Mouse (Mus musculus): Measurements from ENCODE around the gene Iqcd. TPM values are rescaled to one million over a fixed set of nuclear protein-coding genes. Genes with fewer than 3 reads are reported as not detected.

Iqcd gene
- polyA plus RNA-seq, 2 experiments = 1.0 to 2.0 TPM

DNA sequence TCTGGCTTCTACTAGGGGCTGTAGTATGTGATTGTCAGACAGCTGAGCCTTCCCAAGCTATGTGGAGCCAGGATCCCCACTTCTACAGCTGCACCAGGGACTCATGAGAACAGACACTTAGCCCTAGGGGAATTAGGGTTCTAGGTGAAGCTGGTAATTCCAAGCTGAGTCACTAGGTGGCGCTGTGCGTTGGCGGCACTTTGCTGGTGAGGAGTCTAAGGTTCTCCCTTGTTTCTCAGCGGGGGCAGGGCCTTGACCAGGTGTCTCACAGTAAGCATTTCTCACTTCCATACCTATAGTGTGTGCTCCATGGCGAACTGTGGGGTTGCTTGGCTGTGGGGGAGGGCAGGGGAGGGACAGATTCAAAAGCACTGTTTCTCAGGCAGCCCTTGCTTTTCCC is 30.4 kb downstream of the Iqcd start:
- no peak overlapping the region for H3K9ac ChIP-seq (replicated peaks)
- H3K4me3 ChIP-seq (ENCODE audit: insufficient read depth in 1 of 2, low read depth in 2 of 2, low read length in 2 of 2) = no peak overlapping the region
- TF ChIP-seq CTCF (IDR thresholded peaks at IDR 0.05; ENCODE audit: low read depth) (peak; percentile 97), EP300 (IDR thresholded peaks at IDR 0.05; ENCODE audit: low read depth) (no peak)
- ATAC-seq (ENCODE audit: insufficient read depth) (no peak), DNase-seq (ENCODE audit: low read depth in 3 of 3, low spot score in 3 of 3) (no peak)
- no peaks in the 10 kb centered on the region for H3K9me3 ChIP-seq (ENCODE audit: control insufficient read depth, low read length)
- no peaks in the 10 kb centered on the region for H3K27me3 ChIP-seq (ENCODE audit: control insufficient read depth, insufficient read depth, low read length)
- 22% methylated on average over 5 of the region's 5 CpGs for WGBS (ENCODE audit: insufficient replicate concordance)
- no peak overlapping the region for H3K27ac ChIP-seq
- no peak overlapping the region for H3K4me2 ChIP-seq (ENCODE audit: low read depth)
- H3K4me1 ChIP-seq (replicated peaks; ENCODE audit: control insufficient read depth in 2 of 2, insufficient read depth in 2 of 2, low read length in 1 of 2) = no peaks in the 10 kb centered on the region
- H3K36me3 ChIP-seq (replicated peaks; ENCODE audit: control insufficient read depth, insufficient read depth, low read depth) = peaks cover 26% of the 10 kb centered on the region

DNA sequence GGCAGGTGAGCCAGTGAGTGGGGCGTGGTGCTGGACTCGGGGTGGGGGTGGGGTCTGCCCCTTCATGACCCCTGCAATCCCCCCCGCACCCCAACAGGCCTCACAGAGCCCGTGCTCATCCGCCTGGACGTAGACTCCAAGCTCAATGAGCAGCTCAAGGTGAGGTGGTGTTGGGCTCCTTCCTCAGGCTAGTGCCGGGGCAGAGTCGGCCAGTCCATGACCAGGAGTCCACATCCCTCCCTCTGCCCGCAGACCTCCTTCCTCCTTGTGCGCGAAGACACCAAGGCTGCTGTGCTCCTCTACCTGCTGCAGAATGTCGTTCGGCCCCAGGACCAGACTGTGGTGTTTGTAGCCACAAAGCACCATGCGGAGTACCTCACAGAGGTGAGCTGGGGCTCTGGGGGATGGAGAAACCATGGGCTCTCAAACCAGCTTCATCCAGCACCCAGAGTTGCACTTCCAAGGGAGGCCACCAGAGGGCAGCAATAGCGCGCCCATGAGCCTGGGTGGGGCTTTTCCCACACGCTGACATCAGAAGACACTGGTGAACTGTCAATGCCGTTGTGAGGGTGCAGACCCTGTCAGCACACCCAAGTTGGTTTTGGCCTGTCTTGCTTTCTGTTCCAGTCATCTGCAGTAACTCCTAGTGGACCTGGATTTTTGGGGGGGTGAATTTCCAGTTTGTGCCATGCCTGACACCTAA is 31.7 kb downstream of the Iqcd start:
- TF ChIP-seq EP300 (IDR thresholded peaks at IDR 0.05; ENCODE audit: low read depth) (no peak), CTCF (IDR thresholded peaks at IDR 0.05; ENCODE audit: low read depth) (peak; percentile 99)
- ATAC-seq (ENCODE audit: insufficient read depth) (peak; percentile 24; the same call in 1 of the 2 replicates), DNase-seq (ENCODE audit: low read depth in 3 of 3, low spot score in 3 of 3) (peak in 2 of 3 experiments; percentile 47 to 61)
- H3K27me3 ChIP-seq (ENCODE audit: control insufficient read depth, insufficient read depth, low read length) = no peaks in the 10 kb centered on the region
- peaks cover 26% of the 10 kb centered on the region for H3K36me3 ChIP-seq (replicated peaks; ENCODE audit: control insufficient read depth, insufficient read depth, low read depth)
- H3K4me3 ChIP-seq (ENCODE audit: insufficient read depth in 1 of 2, low read depth in 2 of 2, low read length in 2 of 2) = no peak overlapping the region
- H3K27ac ChIP-seq = no peak overlapping the region
- no peak overlapping the region for H3K9ac ChIP-seq (replicated peaks)
- H3K9me3 ChIP-seq (ENCODE audit: control insufficient read depth, low read length) = no peaks in the 10 kb centered on the region
- H3K4me1 ChIP-seq (replicated peaks; ENCODE audit: control insufficient read depth in 2 of 2, insufficient read depth in 2 of 2, low read length in 1 of 2) = no peaks in the 10 kb centered on the region
- WGBS (ENCODE audit: insufficient replicate concordance) = 61% methylated on average over 18 of the region's 18 CpGs
- H3K4me2 ChIP-seq (ENCODE audit: low read depth) = no peak overlapping the region

DNA sequence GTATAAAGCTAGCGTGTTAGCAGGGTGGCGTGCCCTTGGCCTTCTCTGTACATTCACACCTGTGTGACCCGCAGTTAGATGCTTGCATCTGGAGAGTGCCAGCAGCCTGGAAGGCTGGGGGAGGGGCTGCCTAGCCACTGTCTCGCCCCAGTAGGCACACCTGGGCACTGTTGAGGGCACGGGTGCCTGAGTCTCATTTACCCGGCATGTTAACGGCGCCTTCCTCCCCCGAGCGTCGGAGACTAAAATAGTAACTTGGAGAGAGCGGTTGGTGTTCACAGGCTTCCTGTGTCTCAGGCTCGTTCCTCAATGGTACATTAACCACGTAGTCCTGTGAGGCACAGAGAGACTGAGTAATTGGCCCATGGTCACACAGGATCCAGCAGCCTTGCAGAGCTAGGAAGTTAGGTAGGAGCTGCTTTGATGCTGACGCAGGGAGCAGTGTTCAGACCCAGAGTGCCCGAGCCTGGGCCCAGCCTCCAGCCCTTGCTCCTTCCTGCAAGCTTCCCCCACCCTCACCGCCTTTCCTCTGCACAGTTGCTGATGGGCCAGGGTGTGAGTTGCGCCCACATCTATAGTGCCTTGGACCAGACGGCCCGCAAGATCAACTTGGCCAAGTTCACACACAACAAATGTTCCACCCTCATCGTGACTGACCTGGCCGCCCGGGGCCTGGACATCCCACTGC is 32.4 kb downstream of the Iqcd start:
- no peak for DNase-seq (ENCODE audit: low read depth in 3 of 3, low spot score in 3 of 3)

DNA sequence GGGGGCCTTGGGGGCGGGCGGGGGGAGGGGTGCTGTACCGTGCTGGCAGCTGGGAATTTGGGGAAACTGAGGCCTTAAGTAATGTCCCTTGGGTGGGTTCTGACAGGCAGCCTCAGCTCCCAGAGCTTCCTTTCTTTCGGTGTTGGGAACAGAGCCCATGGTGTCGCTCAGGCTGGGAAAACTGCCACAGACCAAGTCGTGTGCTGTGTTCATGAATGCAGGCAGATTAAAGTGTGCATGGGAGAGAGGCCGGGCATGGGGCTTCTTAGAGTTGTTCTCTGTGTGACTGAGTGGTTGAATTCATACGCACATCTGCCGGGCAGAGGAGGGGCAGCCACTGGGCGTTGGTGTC is 33.0 kb downstream of the Iqcd start:
- no peak for DNase-seq (ENCODE audit: low read depth in 3 of 3, low spot score in 3 of 3)
- Histone ChIP-seq H3K27ac (no peak overlapping the region), H3K4me1 (replicated peaks; ENCODE audit: control insufficient read depth in 2 of 2, insufficient read depth in 2 of 2, low read length in 1 of 2) (no peaks in the 10 kb centered on the region), H3K9ac (replicated peaks) (no peak overlapping the region), H3K36me3 (replicated peaks; ENCODE audit: control insufficient read depth, insufficient read depth, low read depth) (peaks cover 26% of the 10 kb centered on the region), H3K9me3 (ENCODE audit: control insufficient read depth, low read length) (no peaks in the 10 kb centered on the region), H3K4me3 (ENCODE audit: insufficient read depth in 1 of 2, low read depth in 2 of 2, low read length in 2 of 2) (no peak overlapping the region), H3K4me2 (ENCODE audit: low read depth) (no peak overlapping the region), H3K27me3 (ENCODE audit: control insufficient read depth, insufficient read depth, low read length) (no peaks in the 10 kb centered on the region)
- 82% methylated on average over 10 of the region's 10 CpGs for WGBS (ENCODE audit: insufficient replicate concordance)
- TF ChIP-seq CTCF (IDR thresholded peaks at IDR 0.05; ENCODE audit: low read depth) = no peak
- ATAC-seq (ENCODE audit: insufficient read depth) = no peak

More for the DNA sequence above, 32.4 kb downstream of the Iqcd start:
- TF ChIP-seq EP300 (IDR thresholded peaks at IDR 0.05; ENCODE audit: low read depth) = no peak
- TF ChIP-seq CTCF (IDR thresholded peaks at IDR 0.05; ENCODE audit: low read depth) = no peak
- ATAC-seq (ENCODE audit: insufficient read depth) = no peak
- Histone ChIP-seq H3K9me3 (ENCODE audit: control insufficient read depth, low read length) (no peaks in the 10 kb centered on the region), H3K9ac (replicated peaks) (no peak overlapping the region), H3K4me2 (ENCODE audit: low read depth) (no peak overlapping the region), H3K27ac (no peak overlapping the region), H3K4me3 (ENCODE audit: insufficient read depth in 1 of 2, low read depth in 2 of 2, low read length in 2 of 2) (no peak overlapping the region), H3K4me1 (replicated peaks; ENCODE audit: control insufficient read depth in 2 of 2, insufficient read depth in 2 of 2, low read length in 1 of 2) (no peaks in the 10 kb centered on the region), H3K27me3 (ENCODE audit: control insufficient read depth, insufficient read depth, low read length) (no peaks in the 10 kb centered on the region), H3K36me3 (replicated peaks; ENCODE audit: control insufficient read depth, insufficient read depth, low read depth) (peaks cover 26% of the 10 kb centered on the region)
- WGBS (ENCODE audit: insufficient replicate concordance) = 76% methylated on average over 23 of the region's 23 CpGs

DNA sequence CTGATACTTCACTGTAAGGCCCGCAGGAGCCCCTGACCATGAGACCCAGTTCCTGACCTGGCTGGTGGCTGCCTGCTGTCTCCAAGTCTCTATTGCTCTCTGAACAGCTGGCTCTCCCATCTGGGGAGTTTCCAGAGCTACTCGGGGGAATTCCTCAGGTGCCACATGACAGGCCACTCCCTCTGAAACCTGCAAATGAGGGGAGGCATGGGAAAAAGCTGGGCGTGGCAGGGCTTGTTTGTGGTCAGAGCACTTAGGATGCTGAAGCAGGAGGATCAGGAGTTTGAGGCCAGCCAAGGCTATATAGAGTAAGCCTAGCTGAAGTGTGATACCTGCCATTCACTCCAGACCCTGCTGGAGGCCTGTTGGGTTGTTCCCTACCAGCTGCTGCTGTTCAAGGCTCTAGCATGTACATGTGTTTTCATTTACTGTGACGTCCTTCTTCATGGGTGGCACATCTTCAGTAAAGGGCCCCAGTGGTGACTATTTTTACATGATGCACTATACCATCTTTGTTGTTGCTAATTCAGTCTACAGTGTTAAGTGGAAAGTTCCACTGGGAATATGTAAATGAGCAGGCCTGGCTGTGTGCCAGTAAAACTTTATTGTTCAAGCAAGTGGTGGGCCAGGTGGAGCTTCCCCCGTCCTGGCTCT is 33.5 kb downstream of the Iqcd start:
- TF ChIP-seq CTCF (IDR thresholded peaks at IDR 0.05; ENCODE audit: low read depth) (no peak), EP300 (IDR thresholded peaks at IDR 0.05; ENCODE audit: low read depth) (no peak)
- no peak overlapping the region for H3K4me3 ChIP-seq (ENCODE audit: insufficient read depth in 1 of 2, low read depth in 2 of 2, low read length in 2 of 2)
- no peak overlapping the region for H3K27ac ChIP-seq
- WGBS (ENCODE audit: insufficient replicate concordance) = 69% methylated on average over 5 of the region's 5 CpGs
- DNase-seq (ENCODE audit: low read depth in 3 of 3, low spot score in 3 of 3) = no peak
- no peak overlapping the region for H3K9ac ChIP-seq (replicated peaks)
- no peaks in the 10 kb centered on the region for H3K4me1 ChIP-seq (replicated peaks; ENCODE audit: control insufficient read depth in 2 of 2, insufficient read depth in 2 of 2, low read length in 1 of 2)
- no peaks in the 10 kb centered on the region for H3K9me3 ChIP-seq (ENCODE audit: control insufficient read depth, low read length)
- no peak for ATAC-seq (ENCODE audit: insufficient read depth)
- H3K27me3 ChIP-seq (ENCODE audit: control insufficient read depth, insufficient read depth, low read length) = no peaks in the 10 kb centered on the region
- H3K4me2 ChIP-seq (ENCODE audit: low read depth) = no peak overlapping the region
- peaks cover 26% of the 10 kb centered on the region for H3K36me3 ChIP-seq (replicated peaks; ENCODE audit: control insufficient read depth, insufficient read depth, low read depth)

All from liver, embryonic 14.5 days (tissue).